Mouse (Mus musculus): ENCODE data around the gene Glt6d1. TPM values are rescaled to one million over a fixed set of nuclear protein-coding genes. Genes with fewer than 3 reads are reported as not detected.
"Not testable (repeated sequence)": the region's sequence is repeated elsewhere in the genome, so short reads cannot be mapped to it uniquely, and the experiment has no call there.

The Glt6d1 gene
- not detected in 2 replicates for polyA plus RNA-seq (2015; fragmentation: Nextera tagmentation; extraction: Ambion mirVana)

DNA sequence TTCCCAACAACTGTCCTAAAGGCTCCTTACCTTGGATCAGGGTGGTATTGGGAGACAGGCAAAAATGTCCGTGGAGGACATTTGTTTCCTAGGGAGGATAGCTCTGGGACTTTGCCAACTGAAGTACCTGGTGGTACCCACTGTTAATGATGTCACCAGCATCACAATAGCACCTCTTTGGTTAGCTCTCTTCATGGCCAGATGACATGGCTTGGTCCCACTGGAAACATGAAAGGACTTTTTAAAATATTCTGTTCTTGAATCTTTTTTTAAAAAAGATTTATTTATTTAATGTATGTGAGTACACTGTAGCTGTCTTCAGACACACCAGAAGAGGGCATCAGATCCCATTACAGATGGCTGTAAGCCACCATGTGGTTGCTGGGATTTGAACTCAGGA, at the start of gene Glt6d1:
TSS of gene Glt6d1 (minus strand) at position 101 of the 400 bp plus-strand sequence.
- H3K4me2 ChIP-seq (ENCODE audit: low read depth, low read length); H3K4me3 ChIP-seq (ENCODE audit: low read depth, low read length); H3K9ac ChIP-seq (ENCODE audit: low read depth, low read length); ATAC-seq (ENCODE audit: low read depth); H3K36me3 ChIP-seq (ENCODE audit: control insufficient read depth, insufficient read depth); H3K27ac ChIP-seq (ENCODE audit: low read length); H3K27me3 ChIP-seq (ENCODE audit: control insufficient read depth, insufficient read depth, low read depth, low read length); H3K4me1 ChIP-seq (ENCODE audit: control insufficient read depth, low read depth, low read length); H3K9me3 ChIP-seq (replicated peaks; ENCODE audit: control insufficient read depth, low read length): not testable (repeated sequence)
- 49% methylated on average over 1 of the region's 1 CpGs for WGBS (ENCODE audit: insufficient replicate concordance)

DNA sequence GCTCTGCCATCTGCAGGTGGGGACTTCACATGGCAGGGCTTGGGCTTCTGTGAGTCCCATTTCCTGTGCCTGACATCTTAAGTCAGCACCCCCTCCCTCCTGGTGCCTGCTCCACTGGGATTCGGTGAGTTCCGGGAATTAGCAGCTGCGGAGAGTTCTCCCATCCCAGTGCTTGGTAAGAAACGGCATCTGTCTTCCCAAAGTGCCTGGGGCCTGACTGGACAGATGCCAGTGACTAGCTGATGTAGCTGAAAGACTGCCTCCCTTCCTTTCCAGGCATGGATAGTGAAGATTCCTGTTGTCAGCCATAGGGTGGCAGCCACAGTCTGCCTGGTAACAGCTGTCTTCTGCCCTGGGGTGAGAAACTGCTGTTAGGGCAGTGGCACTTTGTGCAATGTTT, 49.8 kb upstream of the Glt6d1 start:
- H3K4me2 ChIP-seq (ENCODE audit: low read depth, low read length), result no peak overlapping the region
- WGBS (ENCODE audit: insufficient replicate concordance), result 20% methylated on average over 4 of the region's 4 CpGs
- no peak for ATAC-seq (ENCODE audit: low read depth)

GRCm38 (mm10) chr2:25864230-25864629, 48.6 kb upstream of the Glt6d1 start:
- Histone ChIP-seq H3K4me1 (ENCODE audit: control insufficient read depth, low read depth, low read length) (no peaks in the 10 kb centered on the region; the same call in 1 of the 2 replicates), H3K9ac (ENCODE audit: low read depth, low read length) (no peak overlapping the region), H3K4me3 (ENCODE audit: low read depth, low read length) (no peak overlapping the region), H3K4me2 (ENCODE audit: low read depth, low read length) (peak overlapping the region; percentile 52; the same call in 1 of the 2 replicates), H3K9me3 (replicated peaks; ENCODE audit: control insufficient read depth, low read length) (no peaks in the 10 kb centered on the region), H3K27me3 (ENCODE audit: control insufficient read depth, insufficient read depth, low read depth, low read length) (peaks cover 32% of the 10 kb centered on the region), H3K36me3 (ENCODE audit: control insufficient read depth, insufficient read depth) (no peaks in the 10 kb centered on the region), H3K27ac (ENCODE audit: low read length) (no peak overlapping the region)
- no peak for ATAC-seq (ENCODE audit: low read depth)
- 6% methylated on average over 18 of the region's 18 CpGs for WGBS (ENCODE audit: insufficient replicate concordance)

More for the DNA sequence above, 49.8 kb upstream of the Glt6d1 start:
- Histone ChIP-seq H3K9me3 (replicated peaks; ENCODE audit: control insufficient read depth, low read length) (no peaks in the 10 kb centered on the region), H3K27me3 (ENCODE audit: control insufficient read depth, insufficient read depth, low read depth, low read length) (peaks cover 32% of the 10 kb centered on the region), H3K4me1 (ENCODE audit: control insufficient read depth, low read depth, low read length) (no peaks in the 10 kb centered on the region; the same call in 1 of the 2 replicates), H3K27ac (ENCODE audit: low read length) (no peak overlapping the region), H3K4me3 (ENCODE audit: low read depth, low read length) (no peak overlapping the region), H3K9ac (ENCODE audit: low read depth, low read length) (no peak overlapping the region), H3K36me3 (ENCODE audit: control insufficient read depth, insufficient read depth) (no peaks in the 10 kb centered on the region)

GRCm38 (mm10) chr2:25863337-25864131, 47.9 kb upstream of the Glt6d1 start, which contains the start of gene Kcnt1:
Gene Kcnt1 (plus strand): TSS chr2:25863734.
- 2% methylated on average over 40 of the region's 53 CpGs for WGBS (ENCODE audit: insufficient replicate concordance)
- no peak for ATAC-seq (ENCODE audit: low read depth)
- Histone ChIP-seq H3K27ac (ENCODE audit: low read length) (no peak within 1 kb of the TSS), H3K36me3 (ENCODE audit: control insufficient read depth, insufficient read depth) (no peaks in the 10 kb centered on the region), H3K4me1 (ENCODE audit: control insufficient read depth, low read depth, low read length) (no peaks in the 10 kb centered on the region; the same call in 1 of the 2 replicates), H3K27me3 (ENCODE audit: control insufficient read depth, insufficient read depth, low read depth, low read length) (peaks cover 32% of the 10 kb centered on the region), H3K9ac (ENCODE audit: low read depth, low read length) (no peak within 1 kb of the TSS), H3K4me3 (ENCODE audit: low read depth, low read length) (peak within 1 kb of the TSS; percentile 43), H3K9me3 (replicated peaks; ENCODE audit: control insufficient read depth, low read length) (no peaks in the 10 kb centered on the region), H3K4me2 (ENCODE audit: low read depth, low read length) (peak within 1 kb of the TSS; percentile 52)

DNA sequence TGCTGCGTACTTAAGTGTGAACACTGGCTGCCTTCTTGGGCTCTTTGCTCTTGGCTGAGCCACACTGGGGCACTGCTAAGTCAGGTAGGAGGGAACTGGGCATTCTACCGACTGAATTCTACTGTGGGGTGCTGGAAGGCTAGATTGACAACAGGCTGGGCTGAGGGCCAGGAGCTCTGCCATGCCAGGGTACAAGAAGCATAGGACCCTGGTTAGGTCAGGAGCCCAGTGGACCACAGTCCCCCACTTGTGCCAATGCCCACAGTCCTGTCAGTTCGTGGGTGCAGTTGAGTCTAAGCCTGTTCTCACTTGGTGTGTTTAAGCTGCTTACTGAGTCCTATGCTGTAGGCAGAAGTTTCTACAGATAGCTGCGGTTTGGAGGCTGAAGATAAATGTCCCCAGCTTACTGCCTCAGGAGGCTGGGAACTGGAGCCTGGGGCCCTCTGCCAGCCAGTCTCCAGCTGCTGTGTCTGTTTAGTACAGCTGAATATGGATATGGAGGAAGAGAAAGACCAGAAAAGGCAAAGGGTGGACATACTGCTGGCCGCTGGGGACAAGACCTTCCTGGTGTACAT, 47.1 kb upstream of the Glt6d1 start:
- Histone ChIP-seq H3K27ac (ENCODE audit: low read length) (no peak overlapping the region), H3K4me3 (ENCODE audit: low read depth, low read length) (no peak overlapping the region), H3K27me3 (ENCODE audit: control insufficient read depth, insufficient read depth, low read depth, low read length) (peaks cover 32% of the 10 kb centered on the region), H3K4me1 (ENCODE audit: control insufficient read depth, low read depth, low read length) (no peaks in the 10 kb centered on the region; the same call in 1 of the 2 replicates), H3K36me3 (ENCODE audit: control insufficient read depth, insufficient read depth) (no peaks in the 10 kb centered on the region), H3K9ac (ENCODE audit: low read depth, low read length) (no peak overlapping the region), H3K9me3 (replicated peaks; ENCODE audit: control insufficient read depth, low read length) (no peaks in the 10 kb centered on the region), H3K4me2 (ENCODE audit: low read depth, low read length) (no peak overlapping the region)
- WGBS (ENCODE audit: insufficient replicate concordance), result 44% methylated on average over 5 of the region's 5 CpGs
- no peak for ATAC-seq (ENCODE audit: low read depth)

DNA sequence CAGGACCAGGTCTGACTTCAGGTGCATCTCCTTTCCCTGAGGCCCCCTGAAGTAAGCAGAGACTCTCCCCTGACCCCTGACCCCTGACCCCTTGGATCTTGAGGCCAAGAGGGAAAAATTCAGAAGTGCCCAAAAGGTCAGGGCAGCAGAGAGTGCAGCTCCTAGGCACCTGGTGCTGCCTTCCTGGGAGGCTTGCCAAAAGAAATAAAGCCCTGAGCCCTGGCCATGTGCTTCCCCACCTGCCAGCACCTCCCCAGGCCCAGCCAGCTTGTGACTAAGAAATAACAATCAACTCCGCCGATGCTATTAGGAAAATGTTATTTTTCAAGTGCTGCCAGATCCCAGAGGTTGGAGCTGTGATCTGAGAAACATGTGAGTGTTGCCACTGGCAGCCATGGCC, 46.4 kb upstream of the Glt6d1 start:
- no peak overlapping the region for H3K4me2 ChIP-seq (ENCODE audit: low read depth, low read length)
- H3K9me3 ChIP-seq (replicated peaks; ENCODE audit: control insufficient read depth, low read length), result no peaks in the 10 kb centered on the region
- no peak overlapping the region for H3K9ac ChIP-seq (ENCODE audit: low read depth, low read length)
- H3K4me3 ChIP-seq (ENCODE audit: low read depth, low read length), result no peak overlapping the region
- WGBS (ENCODE audit: insufficient replicate concordance), result 77% methylated on average over 2 of the region's 2 CpGs
- ATAC-seq (ENCODE audit: low read depth), result no peak
- no peaks in the 10 kb centered on the region for H3K36me3 ChIP-seq (ENCODE audit: control insufficient read depth, insufficient read depth)
- H3K27ac ChIP-seq (ENCODE audit: low read length), result no peak overlapping the region
- no peaks in the 10 kb centered on the region; the same call in 1 of the 2 replicates for H3K4me1 ChIP-seq (ENCODE audit: control insufficient read depth, low read depth, low read length)
- H3K27me3 ChIP-seq (ENCODE audit: control insufficient read depth, insufficient read depth, low read depth, low read length), result peaks cover 32% of the 10 kb centered on the region

DNA sequence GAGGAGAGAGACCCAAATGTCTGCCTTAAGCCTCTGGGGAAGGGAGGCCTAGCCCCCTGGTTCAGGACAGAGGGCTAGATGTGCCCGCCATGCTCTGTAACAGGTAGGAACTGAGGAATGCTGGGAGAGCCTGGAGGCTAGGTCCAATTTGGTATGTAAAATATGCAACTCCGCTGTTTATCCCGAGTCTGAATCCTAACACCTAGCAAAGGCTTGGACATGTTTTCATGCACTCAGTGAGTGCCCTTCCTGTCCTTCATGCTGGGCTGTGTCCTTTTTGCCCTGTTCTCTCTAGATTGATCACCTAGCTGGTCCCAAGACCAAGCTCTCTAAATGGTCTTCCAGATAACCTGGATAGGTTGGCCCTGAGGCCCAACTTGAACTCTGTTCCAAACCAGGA, 44.2 kb upstream of the Glt6d1 start:
- no peak for ATAC-seq (ENCODE audit: low read depth)
- H3K27me3 ChIP-seq (ENCODE audit: control insufficient read depth, insufficient read depth, low read depth, low read length), result peaks cover 23% of the 10 kb centered on the region
- H3K36me3 ChIP-seq (ENCODE audit: control insufficient read depth, insufficient read depth), result no peaks in the 10 kb centered on the region
- 66% methylated on average over 3 of the region's 3 CpGs for WGBS (ENCODE audit: insufficient replicate concordance)
- no peak overlapping the region for H3K4me3 ChIP-seq (ENCODE audit: low read depth, low read length)
- H3K4me1 ChIP-seq (ENCODE audit: control insufficient read depth, low read depth, low read length), result no peaks in the 10 kb centered on the region; the same call in 1 of the 2 replicates
- H3K9ac ChIP-seq (ENCODE audit: low read depth, low read length), result no peak overlapping the region
- no peaks in the 10 kb centered on the region for H3K9me3 ChIP-seq (replicated peaks; ENCODE audit: control insufficient read depth, low read length)
- H3K27ac ChIP-seq (ENCODE audit: low read length), result no peak overlapping the region
- no peak overlapping the region for H3K4me2 ChIP-seq (ENCODE audit: low read depth, low read length)

DNA sequence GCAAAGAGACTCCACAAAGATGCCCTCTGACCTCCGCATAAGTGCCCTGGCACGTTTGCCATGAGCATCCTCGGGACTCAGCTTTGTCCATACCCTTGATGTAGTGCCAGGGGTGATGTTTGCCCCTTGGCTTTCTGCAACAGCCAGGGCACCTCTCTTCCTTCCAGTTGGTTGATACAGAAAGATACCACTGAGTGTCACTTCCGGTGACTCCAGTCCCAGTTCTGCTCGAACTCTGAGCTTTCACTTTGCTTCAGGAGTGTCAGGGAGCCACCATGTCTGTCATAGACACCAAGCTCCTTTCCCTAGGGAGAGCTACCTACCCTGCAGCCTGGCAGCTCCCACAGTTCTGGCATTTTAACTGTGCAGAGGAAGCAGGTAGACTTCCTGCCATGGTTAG, 38.4 kb upstream of the Glt6d1 start:
- ATAC-seq (ENCODE audit: low read depth), result no peak
- Histone ChIP-seq H3K9ac (ENCODE audit: low read depth, low read length) (no peak overlapping the region), H3K27me3 (ENCODE audit: control insufficient read depth, insufficient read depth, low read depth, low read length) (no peaks in the 10 kb centered on the region), H3K9me3 (replicated peaks; ENCODE audit: control insufficient read depth, low read length) (no peaks in the 10 kb centered on the region), H3K27ac (ENCODE audit: low read length) (no peak overlapping the region), H3K4me3 (ENCODE audit: low read depth, low read length) (no peak overlapping the region), H3K36me3 (ENCODE audit: control insufficient read depth, insufficient read depth) (no peaks in the 10 kb centered on the region), H3K4me1 (ENCODE audit: control insufficient read depth, low read depth, low read length) (no peaks in the 10 kb centered on the region), H3K4me2 (ENCODE audit: low read depth, low read length) (no peak overlapping the region)
- 54% methylated on average over 5 of the region's 5 CpGs for WGBS (ENCODE audit: insufficient replicate concordance)

- no peak for ATAC-seq (ENCODE audit: low read depth)
- 23% methylated on average over 3 of the region's 3 CpGs for WGBS (ENCODE audit: insufficient replicate concordance)
- H3K36me3 ChIP-seq (ENCODE audit: control insufficient read depth, insufficient read depth), result no peaks in the 10 kb centered on the region
These were observed 37.0 kb upstream of the Glt6d1 start for GRCm38 (mm10) chr2:25852626-25853025.

More at GRCm38 (mm10) chr2:25852626-25853025, 37.0 kb upstream of the Glt6d1 start:
- Histone ChIP-seq H3K4me3 (ENCODE audit: low read depth, low read length) (no peak overlapping the region), H3K27me3 (ENCODE audit: control insufficient read depth, insufficient read depth, low read depth, low read length) (no peaks in the 10 kb centered on the region), H3K9me3 (replicated peaks; ENCODE audit: control insufficient read depth, low read length) (no peaks in the 10 kb centered on the region), H3K27ac (ENCODE audit: low read length) (no peak overlapping the region), H3K4me1 (ENCODE audit: control insufficient read depth, low read depth, low read length) (no peaks in the 10 kb centered on the region), H3K9ac (ENCODE audit: low read depth, low read length) (no peak overlapping the region), H3K4me2 (ENCODE audit: low read depth, low read length) (no peak overlapping the region)
